ENCODE assay signal across 12 mouse cellular contexts in genomic region chr14:31397791-31398595, GRCm38 (mm10). TPM values are rescaled to one million over a fixed set of nuclear protein-coding genes. Genes with fewer than 3 reads are reported as not detected.
DNase-seq lines count a peak whose midpoint lies in the region; ATAC-seq and TF ChIP-seq lines count a peak whose summit lies in the region.
"Had no signal": no experiment of that assay in that cellular context is flagged by ENCODE, and none has a peak within 500 bp of the region (broad histone marks: within the 10 kb centered on the region; RNA-seq: fewer than 3 reads in every experiment).

No protein-coding gene starts in this region.

- H3K4me1 ChIP-seq in kidney, embryonic 14.5 days (ENCODE audit: control insufficient read depth, insufficient read depth, low read length): peaks cover 18% of the 10 kb centered on the region
- peaks cover 49 to 92% of the 10 kb centered on the region in 2 experiments for H3K4me1 ChIP-seq in CH12.LX (ENCODE audit: control insufficient read depth in 1 of 2, insufficient read depth in 2 of 2)
- peaks cover 22% of the 10 kb centered on the region for H3K4me1 ChIP-seq in thymus, adult 2 months (replicated peaks; ENCODE audit: control insufficient read depth, insufficient read depth, low read length)

- H3K27me3 ChIP-seq in kidney, embryonic 14.5 days (ENCODE audit: control insufficient read depth, insufficient read depth, low read length): no peaks in the 10 kb centered on the region
- H3K27me3 ChIP-seq in CH12.LX (replicated peaks): no peaks in the 10 kb centered on the region
- no peaks in the 10 kb centered on the region for H3K27me3 ChIP-seq in thymus, adult 2 months (ENCODE audit: control insufficient read depth, insufficient read depth, low read length)
- H3K27me3 ChIP-seq: embryonic facial prominence, embryonic 13.5 days had no signal

- peak; percentile 88 for DNase-seq in kidney, adult 11 months
- DNase-seq in CH12.LX (ENCODE audit: extremely low read depth): no peak
- DNase-seq in heart, adult 9 months (ENCODE audit: low spot score in 2 of 2): peak; percentile 63 to 65
- peak; percentile 81 for DNase-seq in kidney, postnatal 10 days
- DNase-seq in right cerebral cortex, postnatal 14 days: no peak
- no peak for DNase-seq in thymus, adult 2 months
- DNase-seq: midbrain, embryonic 14.5 days; thymus, postnatal 14 days had no signal

- H3K4me2 ChIP-seq in kidney, embryonic 14.5 days (replicated peaks; ENCODE audit: low read depth, low read length): no peak overlapping the region
- H3K4me2 ChIP-seq in CH12.LX (ENCODE audit: insufficient read depth, low read depth, poor library complexity, severe bottlenecking): peak overlapping the region; percentile 65
- H3K4me2 ChIP-seq: embryonic facial prominence, embryonic 13.5 days had no signal

- H3K4me3 ChIP-seq in kidney, embryonic 14.5 days (ENCODE audit: low read length): no peak overlapping the region
- no peak overlapping the region for H3K4me3 ChIP-seq in CH12.LX (replicated peaks in 1 of 3; ENCODE audit: low read depth in 2 of 3, low read length in 2 of 3, poor library complexity in 1 of 3)
- no peak overlapping the region for H3K4me3 ChIP-seq in thymus, adult 2 months (ENCODE audit: control insufficient read depth, insufficient read depth, low read length)
- H3K4me3 ChIP-seq: embryonic facial prominence, embryonic 13.5 days had no signal

- no peak for TF ChIP-seq POLR2A in CH12.LX (IDR thresholded peaks at IDR 0.05; ENCODE audit: low read depth, low read length)
- no peak for TF ChIP-seq POLR2A in thymus, adult 2 months (IDR thresholded peaks at IDR 0.05; ENCODE audit: control insufficient read depth, extremely low read depth, insufficient read depth, low read length, poor library complexity)

- no peak overlapping the region for H3K9ac ChIP-seq in kidney, embryonic 14.5 days (ENCODE audit: low read depth, low read length)
- no peak overlapping the region for H3K9ac ChIP-seq in CH12.LX (ENCODE audit: insufficient read depth, low read depth)
- H3K9ac ChIP-seq: embryonic facial prominence, embryonic 13.5 days had no signal

- H3K36me3 ChIP-seq in kidney, embryonic 14.5 days (ENCODE audit: control insufficient read depth, insufficient read depth, low read length): no peaks in the 10 kb centered on the region
- H3K36me3 ChIP-seq in CH12.LX (replicated peaks in 1 of 2; ENCODE audit: control insufficient read depth in 1 of 2, insufficient read depth in 1 of 2, low read length in 1 of 2): peaks cover 54 to 100% of the 10 kb centered on the region in 2 experiments
- H3K36me3 ChIP-seq in thymus, adult 2 months (ENCODE audit: control insufficient read depth, insufficient read depth, low read length): no peaks in the 10 kb centered on the region
- H3K36me3 ChIP-seq: G1E had no signal

- no peak overlapping the region for H3K27ac ChIP-seq in kidney, embryonic 14.5 days (ENCODE audit: low read depth, low read length)
- H3K27ac ChIP-seq in CH12.LX (ENCODE audit: insufficient read depth, low read depth): peak overlapping the region; percentile 76
- no peak overlapping the region for H3K27ac ChIP-seq in thymus, adult 2 months (ENCODE audit: control insufficient read depth, insufficient read depth, low read length)
- H3K27ac ChIP-seq: embryonic facial prominence, embryonic 13.5 days had no signal

- peaks cover 36% of the 10 kb centered on the region for H3K79me2 ChIP-seq in CH12.LX (replicated peaks; ENCODE audit: control insufficient read depth, extremely low read depth, insufficient read depth, poor library complexity, severe bottlenecking)

- peaks cover 6% of the 10 kb centered on the region; the same call in 1 of the 2 replicates for H3K9me3 ChIP-seq in kidney, embryonic 14.5 days (ENCODE audit: control insufficient read depth, low read length)
- peaks cover 16% of the 10 kb centered on the region for H3K9me3 ChIP-seq in CH12.LX (replicated peaks; ENCODE audit: low read length)
- H3K9me3 ChIP-seq: embryonic facial prominence, embryonic 13.5 days had no signal

- TF ChIP-seq EP300 in CH12.LX (IDR thresholded peaks at IDR 0.05; ENCODE audit: low read length): peak; percentile 83

- ATAC-seq in kidney, embryonic 14.5 days (ENCODE audit: low FRiP score, low TSS enrichment): no peak
- ATAC-seq in megakaryocyte-erythroid progenitor cell, adult 5-6 weeks (replicated peaks; ENCODE audit: low FRiP score, low TSS enrichment, poor library complexity, severe bottlenecking): no peak

- no peak for TF ChIP-seq CTCF in CH12.LX (conservative IDR thresholded peaks at IDR 0.05 in 1 of 2, IDR thresholded peaks at IDR 0.05 in 1 of 2; ENCODE audit: low read depth in 2 of 2, low read length in 2 of 2)
- no peak for TF ChIP-seq CTCF in thymus, adult 2 months (IDR thresholded peaks at IDR 0.05; ENCODE audit: borderline replicate concordance, control insufficient read depth, extremely low read depth, insufficient read depth, low read length, poor library complexity)

- in situ Hi-C loops in CH12.LX (cut with MboI; ENCODE audit: low pct_ligation_motif_present, low pct_unique_long_range_greater_than_20kb, low sequenced_read_pairs): no loop called here

- 82% methylated on average over 9 of the region's 9 CpGs for WGBS in kidney, embryonic 14.5 days
- 85% methylated on average over 9 of the region's 9 CpGs for WGBS in thymus, adult 2 months

- TF ChIP-seq RAD21 in CH12.LX (IDR thresholded peaks at IDR 0.05; ENCODE audit: low read depth, low read length): no peak

- dilution Hi-C loops in CH12.LX (cut with MboI; ENCODE audit: extremely low pct_ligation_motif_present, extremely low pct_unique_long_range_greater_than_20kb, low sequenced_read_pairs): no loop called here

TF ChIP-seq in CH12.LX, 34 proteins besides CTCF, POLR2A, EP300 and RAD21:
- peak; percentile 43 for TF ChIP-seq NRF1 (IDR thresholded peaks at IDR 0.05; ENCODE audit: low read depth, low read length)
- TF ChIP-seq USF1 (IDR thresholded peaks at IDR 0.05; ENCODE audit: low read depth, low read length): no peak
- TF ChIP-seq POLR2AphosphoS2 (IDR thresholded peaks at IDR 0.05; ENCODE audit: low read depth, low read length): 0 out of 2 replicates have a peak, but pooled peaks have one; percentile 30
- TF ChIP-seq MXI1 (IDR thresholded peaks at IDR 0.05; ENCODE audit: low read depth, low read length): peak; percentile 32; the same call in 1 of the 2 replicates
- TF ChIP-seq SIN3A (IDR thresholded peaks at IDR 0.05; ENCODE audit: low read length): peak; percentile 45; the same call in 1 of the 2 replicates
- TF ChIP-seq CHD2 (IDR thresholded peaks at IDR 0.05; ENCODE audit: low read length): no peak
- TF ChIP-seq ETS1 (conservative IDR thresholded peaks at IDR 0.05; ENCODE audit: low read depth, low read length): peak; percentile 57; the same call in 1 of the 2 replicates
- TF ChIP-seq HCFC1 (IDR thresholded peaks at IDR 0.05; ENCODE audit: low read depth, low read length): no peak
- TF ChIP-seq CHD1 (IDR thresholded peaks at IDR 0.05; ENCODE audit: low read depth, low read length): no peak
- peak; percentile 45; the same call in 1 of the 2 replicates for TF ChIP-seq MEF2A (IDR thresholded peaks at IDR 0.05; ENCODE audit: borderline replicate concordance, low read depth, low read length)
- TF ChIP-seq TCF12 (IDR thresholded peaks at IDR 0.05; ENCODE audit: low read depth, low read length): peak; percentile 88
- TF ChIP-seq ZNF384 (IDR thresholded peaks at IDR 0.05; ENCODE audit: low read depth, low read length): no peak
- TF ChIP-seq SMC3 (IDR thresholded peaks at IDR 0.05; ENCODE audit: low read depth, low read length): peak; percentile 17; the same call in 1 of the 2 replicates
- TF ChIP-seq BHLHE40 (IDR thresholded peaks at IDR 0.05; ENCODE audit: low read depth, low read length): peak; percentile 78
- TF ChIP-seq JUN (IDR thresholded peaks at IDR 0.05; ENCODE audit: insufficient read depth, low read depth, low read length): peak; percentile 37; the same call in 1 of the 2 replicates
- no peak for TF ChIP-seq ZMIZ1 (IDR thresholded peaks at IDR 0.05; ENCODE audit: low read depth, low read length)
- no peak for TF ChIP-seq GABPA (IDR thresholded peaks at IDR 0.05; ENCODE audit: insufficient replicate concordance, low read depth, low read length)
- 0 out of 2 replicates have a peak, but pooled peaks have one; percentile 16 for TF ChIP-seq NELFE (IDR thresholded peaks at IDR 0.05; ENCODE audit: low read depth, low read length)
- peak; percentile 95 for TF ChIP-seq IRF4 (IDR thresholded peaks at IDR 0.05; ENCODE audit: low read depth, low read length)
- TF ChIP-seq MAX (IDR thresholded peaks at IDR 0.05; ENCODE audit: low read length): no peak
- 0 out of 2 replicates have a peak, but pooled peaks have one; percentile 9 for TF ChIP-seq JUND (conservative IDR thresholded peaks at IDR 0.05; ENCODE audit: low read depth, low read length)
- peak; percentile 67; the same call in 1 of the 2 replicates for TF ChIP-seq MYC (IDR thresholded peaks at IDR 0.05; ENCODE audit: low read depth, low read length)

RNA-seq across cellular contexts. Expression of gene Sh3bp5, which starts 37.9 kb away (rescaled TPM):
- polyA plus RNA-seq in kidney, embryonic 14.5 days (2014; fragmentation: Nextera tagmentation; extraction: Ambion mirVana): 6.7 and 14.3 TPM in 2 replicates
- 50.2 and 64.6 TPM in 2 replicates for total RNA-seq in CH12.LX (2012; rRNA removed)
- total RNA-seq in CH12.LX (2014; rRNA removed): 53.0 and 57.4 TPM in 2 replicates
- polyA plus RNA-seq in CH12.LX (2012; ENCODE audit: insufficient read length, low read depth): 158 and 164 TPM in 2 replicates
- total RNA-seq in megakaryocyte-erythroid progenitor cell, adult 5-6 weeks (2014; fragmentation: Nextera tagmentation): 1.1 and 2.3 TPM in 2 replicates
- 1.1 and 1.3 TPM in 2 replicates for total RNA-seq in megakaryocyte-erythroid progenitor cell, adult 5-6 weeks (2017)
- 10.5 and 10.7 TPM in 2 replicates for polyA plus RNA-seq in thymus, adult 2 months (2012; rRNA removed)

Comparison
In these comparisons a context has a peak if more than half of its experiments do, and no peak if none do; other contexts are left out.
1. DNase-seq: peak in kidney, adult 11 months (single experiment), heart, adult 9 months (2 of 2) and kidney, postnatal 10 days (single experiment); none in CH12.LX (single experiment), right cerebral cortex, postnatal 14 days (single experiment) and thymus, adult 2 months (single experiment).
2. RNA of gene Sh3bp5, which starts 37.9 kb away (polyA plus RNA-seq): 158 to 164 TPM in CH12.LX; 6.7 to 14.3 TPM in kidney, embryonic 14.5 days and 10.5 to 10.7 TPM in thymus, adult 2 months; every median in the first group is over 10 times any median in the second.